Mouse (Mus musculus): ENCODE data around the gene Lrrc17.

- no peak for TF ChIP-seq GATA1 (IDR thresholded peaks at IDR 0.05; ENCODE audit: borderline replicate concordance, low read length)
- TF ChIP-seq FLI1 (IDR thresholded peaks at IDR 0.05; ENCODE audit: low read length) = no peak
Observed at GRCm38 (mm10) chr5:21543409-21544201, at the start of gene Lrrc17.
